Mouse (Mus musculus) heart, embryonic 14.5 days (tissue): ENCODE data around the gene Stk38. TPM values are rescaled to one million over a fixed set of nuclear protein-coding genes. Genes with fewer than 3 reads are reported as not detected.

Experiments used
- ATAC-seq: fragments of 200-750 bp; cut with Nextera tagmentation; 2 replicates; pipeline ENCODE4 v1.8.0; 2017; ENCODE audit warnings: low read depth, moderate TSS enrichment; ENCODE audit not compliant: insufficient number of reproducible peaks, insufficient read depth, low FRiP score
- H3K27ac ChIP-seq, 2 experiments: fragments of 200-500 bp in 1 of 2; fragments of 300-500 bp in 1 of 2; sonication (generic) in 1 of 2; replicated peaks in 1 of 2; 2 replicates each; pipeline ENCODE4 v1.5.1; 2012 to 2014; ENCODE audit warnings: low read depth in 2 of 2, low read length in 2 of 2, control low read depth in 1 of 2, mild to moderate bottlenecking in 1 of 2, mixed read lengths in 1 of 2; ENCODE audit not compliant: control insufficient read depth in 1 of 2, insufficient read depth in 1 of 2
- H3K27me3 ChIP-seq: fragments of 300-500 bp; sonication (generic); 2 replicates; pipeline ENCODE4 v1.6.1; 2014; ENCODE audit warnings: mild to moderate bottlenecking, low read length, control low read depth; ENCODE audit not compliant: control insufficient read depth, insufficient read depth
- H3K36me3 ChIP-seq: fragments of 300-500 bp; sonication (generic); 2 replicates; pipeline ENCODE4 v1.6.1; 2014; ENCODE audit warnings: mild to moderate bottlenecking, control low read depth, low read length, mixed read lengths; ENCODE audit not compliant: control insufficient read depth, insufficient read depth
- H3K4me1 ChIP-seq, 2 experiments: fragments of 200-500 bp in 1 of 2; fragments of 300-500 bp in 1 of 2; sonication (generic) in 1 of 2; 2 replicates each; pipeline ENCODE4 v1.6.1; 2012 to 2014; ENCODE audit warnings: low read length in 2 of 2, control low read depth in 1 of 2, mixed read lengths in 1 of 2; ENCODE audit not compliant: control insufficient read depth in 2 of 2, insufficient read depth in 2 of 2
- H3K4me2 ChIP-seq: fragments of 300-500 bp; sonication (generic); 2 replicates; pipeline ENCODE4 v1.6.1; 2014; ENCODE audit warnings: mild to moderate bottlenecking, low read length
- H3K4me3 ChIP-seq, 2 experiments: fragments of 200-500 bp in 1 of 2; fragments of 300-500 bp in 1 of 2; sonication (generic) in 1 of 2; 2 replicates each; pipeline ENCODE4 v1.5.1; 2012 to 2014; ENCODE audit warnings: low read length in 2 of 2, mild to moderate bottlenecking in 2 of 2, control low read depth in 1 of 2, low read depth in 1 of 2, moderate library complexity in 1 of 2; ENCODE audit not compliant: control insufficient read depth in 1 of 2, insufficient read depth in 1 of 2
- H3K9ac ChIP-seq: fragments of 300-500 bp; sonication (generic); 2 replicates; pipeline ENCODE4 v1.6.1; 2014; ENCODE audit warnings: mild to moderate bottlenecking, low read length
- H3K9me3 ChIP-seq: fragments of 300-500 bp; sonication (generic); 2 replicates; pipeline ENCODE4 v1.6.1; 2016; ENCODE audit warnings: low read length, control low read depth; ENCODE audit not compliant: control insufficient read depth
- WGBS: fragments of 180-500 bp; shearing (Covaris S2); extraction: QIAGEN DNeasy Blood & Tissue Kit; methylation state at CpG from one replicate; pipeline ENCODE4 v1.1.7; 2014; 5-methylcytosine and 5-hydroxymethylcytosine counted together
- polyA plus RNA-seq: library from polyadenylated mRNA; unstranded; fragments of >200 nt; fragmentation: Nextera tagmentation; extraction: Ambion mirVana; gene quantifications from 2 replicates; pipeline ENCODE4 v1.2.1, GENCODE M21; 2014

Gene Stk38
- polyA plus RNA-seq, result 68.0 and 70.3 TPM in 2 replicates

DNA sequence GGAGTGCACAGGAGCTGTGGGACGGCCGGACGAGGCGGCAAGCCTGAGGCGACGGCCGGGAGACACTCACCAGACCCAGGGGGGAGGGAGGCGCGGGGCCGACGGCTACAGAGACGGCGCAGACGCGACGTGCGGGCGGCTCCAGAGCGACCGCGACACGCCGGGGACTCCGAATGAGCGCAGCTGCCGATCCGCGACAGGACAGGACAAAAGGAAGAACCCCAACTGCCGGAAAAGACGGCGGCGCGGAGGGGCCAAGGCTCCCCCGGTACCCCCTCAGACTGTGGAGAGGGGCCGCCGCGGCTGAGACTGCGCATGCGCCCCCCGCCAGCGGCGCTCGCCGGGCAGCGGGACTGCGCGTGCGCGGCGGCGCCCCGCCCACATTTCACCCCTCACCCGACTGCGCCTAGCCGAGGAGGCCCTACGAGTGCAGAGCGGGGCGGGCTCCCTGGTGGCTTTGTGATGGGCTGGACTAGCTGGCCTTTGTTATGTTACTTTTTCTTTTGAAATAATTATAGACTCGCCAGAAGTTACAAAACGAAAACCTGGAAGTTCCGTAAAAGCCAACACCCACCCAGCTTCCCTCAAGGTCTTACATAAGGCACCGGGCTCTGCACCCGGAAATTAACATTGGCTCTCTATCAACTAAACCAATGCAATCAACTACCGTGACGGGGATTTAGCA is at the start of gene Stk38:
Gene Stk38 (minus strand): TSS at position 355 of the 685 bp plus-strand sequence.
- no peaks in the 10 kb centered on the region for H3K9me3 ChIP-seq
- H3K27me3 ChIP-seq, result no peaks in the 10 kb centered on the region
- peak within 1 kb of the TSS; percentile 92 to 93 for H3K27ac ChIP-seq
- peak; percentile 91 for ATAC-seq
- WGBS, result under 1% methylated on average over 65 of the region's 65 CpGs
- H3K9ac ChIP-seq, result peak within 1 kb of the TSS; percentile 96
- H3K4me1 ChIP-seq, result peaks cover 0 to 15% of the 10 kb centered on the region in 2 experiments; a peak in 2 of 4 replicates
- H3K4me2 ChIP-seq, result peak within 1 kb of the TSS; percentile 73
- H3K4me3 ChIP-seq, result peak within 1 kb of the TSS; percentile 80 to 86
- no peaks in the 10 kb centered on the region for H3K36me3 ChIP-seq

DNA sequence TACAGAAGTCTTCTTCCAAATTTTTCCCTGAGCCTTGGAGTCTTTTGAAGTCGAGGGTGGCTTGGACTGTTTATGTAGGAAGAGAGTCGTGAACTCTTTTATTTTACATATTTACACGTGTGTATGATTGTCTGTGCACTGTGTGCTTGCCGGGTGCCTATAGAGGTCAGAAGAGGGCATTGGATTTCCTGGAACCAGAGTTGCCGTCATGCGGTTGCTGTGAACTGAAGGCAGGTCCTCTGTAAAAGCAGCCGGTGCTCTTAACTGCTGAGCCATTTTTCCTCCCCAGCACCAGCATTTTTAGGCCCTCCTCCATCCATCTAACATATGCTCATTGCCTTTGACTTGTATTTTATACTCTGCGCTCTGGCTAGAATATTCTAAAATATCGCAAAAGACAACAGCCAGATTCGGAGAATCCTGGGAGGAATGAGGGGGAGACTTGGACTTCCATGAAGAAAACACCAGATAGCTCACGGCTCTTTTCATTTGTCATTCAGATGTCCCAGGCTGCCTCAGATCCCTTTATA is 49.6 kb upstream of the Stk38 start:
- Histone ChIP-seq H3K4me3 (no peak overlapping the region), H3K36me3 (no peaks in the 10 kb centered on the region), H3K9ac (no peak overlapping the region), H3K9me3 (no peaks in the 10 kb centered on the region), H3K4me2 (no peak overlapping the region), H3K27ac (no peak overlapping the region), H3K27me3 (no peaks in the 10 kb centered on the region), H3K4me1 (peaks cover 33 to 39% of the 10 kb centered on the region in 2 experiments)
- no peak for ATAC-seq
- WGBS, result 86% methylated on average over 11 of the region's 11 CpGs

DNA sequence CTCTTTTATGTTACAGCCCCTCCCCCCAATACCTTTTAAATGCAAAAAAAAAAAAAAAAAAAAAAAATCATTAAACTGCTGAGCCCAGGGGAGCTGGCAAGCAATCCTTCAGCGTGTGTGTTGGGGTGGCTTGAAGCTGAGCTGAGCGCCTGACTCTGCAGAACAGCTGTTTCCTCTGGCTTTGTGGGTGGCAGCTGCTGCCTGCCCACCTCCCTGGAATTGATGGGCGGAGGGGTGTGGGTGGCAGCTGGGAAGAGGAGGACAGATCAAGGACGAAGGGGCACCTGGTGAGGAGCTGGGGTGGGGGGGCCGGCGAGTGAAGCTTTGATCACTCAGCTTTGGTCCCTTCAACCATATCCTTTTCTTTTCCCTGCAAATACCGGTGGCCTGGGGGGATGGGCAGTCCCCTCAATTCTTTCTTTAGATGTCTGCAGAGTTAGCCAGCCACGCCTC is 48.9 kb upstream of the Stk38 start:
- Histone ChIP-seq H3K4me2 (peak overlapping the region; percentile 48), H3K27ac (0 out of 4 replicates have a peak overlapping the region, but pooled peaks of 1 of the 2 experiments have one; percentile 24), H3K9ac (no peak overlapping the region; the same call in 1 of the 2 replicates), H3K27me3 (no peaks in the 10 kb centered on the region), H3K4me3 (no peak overlapping the region), H3K36me3 (no peaks in the 10 kb centered on the region), H3K4me1 (peaks cover 26 to 32% of the 10 kb centered on the region in 2 experiments), H3K9me3 (no peaks in the 10 kb centered on the region)
- no peak for ATAC-seq
- 22% methylated on average over 8 of the region's 8 CpGs for whole genome bisulfite sequencing

DNA sequence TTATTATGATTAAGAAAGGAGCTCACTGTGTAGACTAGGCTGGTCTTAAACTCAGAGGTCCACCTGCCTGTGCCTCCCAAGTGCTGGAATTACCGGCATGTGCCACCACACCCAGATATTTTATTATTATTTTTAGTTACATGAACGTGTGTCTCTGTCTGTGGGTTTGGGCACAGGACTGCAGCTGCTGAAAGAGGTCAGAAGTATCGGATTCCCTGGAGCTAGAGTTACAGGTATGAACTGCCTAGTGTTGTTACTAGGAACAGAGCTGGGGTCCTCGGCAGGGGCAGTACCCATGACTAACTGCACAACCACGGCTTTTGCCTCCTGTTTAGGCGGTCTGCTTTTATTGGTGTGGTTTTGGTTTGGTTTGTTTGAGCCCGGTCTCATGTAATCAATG is 48.4 kb upstream of the Stk38 start:
- WGBS, result 34% methylated on average over 7 of the region's 7 CpGs
- no peak overlapping the region for H3K4me3 ChIP-seq
- H3K27me3 ChIP-seq, result no peaks in the 10 kb centered on the region
- H3K27ac ChIP-seq, result no peak overlapping the region
- H3K4me1 ChIP-seq, result peaks cover 24 to 32% of the 10 kb centered on the region in 2 experiments
- H3K36me3 ChIP-seq, result no peaks in the 10 kb centered on the region
- H3K4me2 ChIP-seq, result peak overlapping the region; percentile 48
- no peak overlapping the region for H3K9ac ChIP-seq
- no peak for ATAC-seq
- H3K9me3 ChIP-seq, result no peaks in the 10 kb centered on the region

DNA sequence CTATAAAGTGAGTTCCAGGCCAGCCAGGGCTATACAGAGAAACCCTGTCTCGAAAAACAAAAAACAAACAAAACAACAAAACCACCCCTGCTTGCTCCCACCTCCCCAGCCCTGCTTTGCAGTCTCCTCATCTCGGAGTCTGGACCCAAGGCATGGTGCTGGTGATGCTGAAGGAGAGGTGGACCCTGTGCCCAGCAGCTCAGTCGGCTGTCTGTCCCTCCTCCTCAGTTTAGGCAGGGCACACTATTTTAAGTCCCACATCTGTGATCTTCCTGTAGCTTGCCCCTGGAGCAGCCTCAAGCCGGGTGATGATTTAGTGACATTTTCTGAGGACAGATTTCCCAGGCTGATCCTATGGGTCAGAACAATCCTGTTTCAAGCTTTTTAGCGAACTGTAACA is 47.8 kb upstream of the Stk38 start:
- H3K4me3 ChIP-seq, result no peak overlapping the region
- H3K36me3 ChIP-seq, result no peaks in the 10 kb centered on the region
- no peak overlapping the region for H3K9ac ChIP-seq
- WGBS, result 67% methylated on average over 5 of the region's 5 CpGs
- H3K27me3 ChIP-seq, result no peaks in the 10 kb centered on the region
- no peaks in the 10 kb centered on the region for H3K9me3 ChIP-seq
- ATAC-seq, result no peak
- H3K4me2 ChIP-seq, result no peak overlapping the region
- H3K27ac ChIP-seq, result no peak overlapping the region
- H3K4me1 ChIP-seq, result peaks cover 31 to 38% of the 10 kb centered on the region in 2 experiments

DNA sequence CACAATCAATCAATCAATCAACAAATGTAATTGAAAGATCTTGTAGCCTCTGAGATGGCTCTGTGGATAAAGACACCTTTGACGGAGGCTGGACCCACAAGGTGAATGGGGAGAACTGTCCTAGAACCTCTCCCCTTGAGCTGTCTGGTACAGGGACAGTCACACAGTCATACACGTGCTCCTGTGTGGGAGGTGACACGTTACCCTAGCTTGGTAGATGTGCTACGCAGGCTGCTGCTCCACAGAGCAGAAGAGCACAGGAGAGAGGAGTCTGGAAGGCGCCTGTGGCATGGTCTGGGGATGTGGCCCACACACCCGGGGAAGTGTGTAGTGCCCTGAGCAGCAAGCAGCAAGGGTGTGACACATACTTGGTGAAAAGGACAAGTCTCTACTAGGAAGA is 46.6 kb upstream of the Stk38 start:
- Histone ChIP-seq H3K4me1 (peaks cover 34 to 47% of the 10 kb centered on the region in 2 experiments), H3K4me3 (no peak overlapping the region), H3K4me2 (no peak overlapping the region), H3K27me3 (no peaks in the 10 kb centered on the region), H3K9ac (no peak overlapping the region), H3K27ac (peak overlapping the region in 1 of 2 experiments; percentile 7; a peak in 1 of 4 replicates), H3K36me3 (no peaks in the 10 kb centered on the region), H3K9me3 (no peaks in the 10 kb centered on the region)
- ATAC-seq, result 0 out of 2 replicates have a peak, but pooled peaks have one; percentile 15
- WGBS, result 79% methylated on average over 6 of the region's 6 CpGs

DNA sequence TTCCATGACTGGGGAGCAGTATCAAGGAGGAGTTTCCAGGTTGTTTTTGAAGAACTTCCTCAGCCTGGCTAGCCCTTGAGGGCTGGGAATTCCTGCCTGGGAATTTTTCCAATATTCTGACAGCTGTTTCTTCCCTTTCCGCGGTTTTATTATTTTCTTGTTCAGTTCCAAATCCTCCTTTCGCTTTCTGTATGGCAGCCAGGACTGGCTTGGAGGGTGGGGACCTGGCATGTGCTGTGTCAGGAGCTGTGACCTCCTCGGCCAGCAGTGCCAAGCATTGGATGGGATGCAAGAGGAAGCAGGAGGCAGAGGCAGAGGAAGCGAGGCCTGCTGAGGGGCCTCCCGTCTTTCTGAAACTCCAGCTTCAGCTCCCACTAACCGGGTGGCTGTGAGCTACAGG is 46.0 kb upstream of the Stk38 start:
- Histone ChIP-seq H3K4me1 (peaks cover 31 to 45% of the 10 kb centered on the region in 2 experiments), H3K27me3 (no peaks in the 10 kb centered on the region), H3K4me3 (no peak overlapping the region), H3K36me3 (no peaks in the 10 kb centered on the region), H3K9ac (no peak overlapping the region), H3K27ac (peak overlapping the region in 1 of 2 experiments; percentile 7; a peak in 1 of 4 replicates), H3K4me2 (no peak overlapping the region), H3K9me3 (no peaks in the 10 kb centered on the region)
- ATAC-seq, result no peak
- 45% methylated on average over 7 of the region's 7 CpGs for WGBS
